Mouse (Mus musculus): ENCODE measurements around the gene Frmd5. TPM values are rescaled to one million over a fixed set of nuclear protein-coding genes. Genes with fewer than 3 reads are reported as not detected.

The Frmd5 gene
- total RNA-seq, 2 experiments from 2014 or later: 0.83 to 0.91 TPM

- DNase-seq (ENCODE audit: low spot score in 2 of 2): no peak
Measured at GRCm38 (mm10) chr2:121621262-121622163, 185.4 kb downstream of the Frmd5 start.

- no peak for DNase-seq (ENCODE audit: low spot score in 2 of 2)
Measured at GRCm38 (mm10) chr2:121620582-121621261, 186.2 kb downstream of the Frmd5 start.

GRCm38 (mm10) chr2:121615199-121615559 lies 191.7 kb downstream of the Frmd5 start:
- no peak for DNase-seq (ENCODE audit: low spot score in 2 of 2)

DNA sequence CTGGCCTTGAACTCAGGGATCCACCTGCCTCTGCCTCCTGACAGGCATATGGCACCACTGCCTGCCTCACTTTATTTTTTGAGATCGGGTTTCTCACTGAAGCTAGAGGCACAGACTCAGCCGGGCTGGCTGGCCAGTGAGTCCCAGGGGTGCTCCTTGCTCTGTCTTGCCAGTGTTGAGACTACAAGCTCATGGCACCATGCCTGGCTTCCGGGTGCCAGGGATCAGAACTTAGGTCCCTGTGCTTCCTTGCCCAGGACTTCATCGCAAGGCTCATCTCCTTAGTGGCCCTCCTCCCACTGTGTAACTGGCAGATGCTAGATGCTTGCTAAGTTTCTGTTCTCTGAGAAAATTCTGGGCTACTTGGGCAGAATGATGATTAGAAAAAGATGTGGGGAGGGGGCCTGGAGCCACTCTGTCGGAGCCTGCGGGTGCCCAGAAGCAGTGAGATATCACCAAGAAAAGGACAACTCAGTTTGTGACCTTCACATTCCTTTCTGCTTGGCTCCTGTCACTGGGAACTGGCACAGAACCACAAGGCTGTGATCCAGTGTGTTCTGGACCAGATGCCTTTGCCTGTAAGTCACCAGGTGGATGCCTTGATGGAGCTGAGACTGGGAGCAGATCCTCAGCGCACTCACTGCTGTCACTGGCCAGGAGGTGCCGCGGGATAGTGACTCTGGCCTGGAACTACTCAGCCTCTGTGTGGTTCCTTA lies 192.2 kb downstream of the Frmd5 start:
- DNase-seq (ENCODE audit: low spot score in 2 of 2): no peak

DNA sequence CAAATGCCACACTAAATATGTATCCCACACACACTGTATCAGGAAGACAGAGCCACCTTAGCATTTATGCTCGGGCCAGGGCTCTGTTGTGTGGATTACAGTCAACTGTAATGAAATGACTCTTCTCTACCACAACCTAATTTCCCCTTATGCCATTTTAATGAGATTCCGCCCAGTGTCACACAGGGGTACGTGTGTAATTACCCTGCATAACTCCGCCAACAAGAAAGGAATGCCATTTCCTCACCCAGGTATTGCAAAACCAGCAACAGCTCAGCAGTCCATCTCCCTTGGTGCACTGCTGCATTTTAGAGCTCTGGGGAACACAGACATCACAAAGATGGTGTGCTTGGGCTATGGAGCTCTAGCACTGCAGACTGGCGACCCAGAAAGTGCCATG lies 194.8 kb downstream of the Frmd5 start:
- DNase-seq (ENCODE audit: low spot score in 2 of 2): no peak

DNA sequence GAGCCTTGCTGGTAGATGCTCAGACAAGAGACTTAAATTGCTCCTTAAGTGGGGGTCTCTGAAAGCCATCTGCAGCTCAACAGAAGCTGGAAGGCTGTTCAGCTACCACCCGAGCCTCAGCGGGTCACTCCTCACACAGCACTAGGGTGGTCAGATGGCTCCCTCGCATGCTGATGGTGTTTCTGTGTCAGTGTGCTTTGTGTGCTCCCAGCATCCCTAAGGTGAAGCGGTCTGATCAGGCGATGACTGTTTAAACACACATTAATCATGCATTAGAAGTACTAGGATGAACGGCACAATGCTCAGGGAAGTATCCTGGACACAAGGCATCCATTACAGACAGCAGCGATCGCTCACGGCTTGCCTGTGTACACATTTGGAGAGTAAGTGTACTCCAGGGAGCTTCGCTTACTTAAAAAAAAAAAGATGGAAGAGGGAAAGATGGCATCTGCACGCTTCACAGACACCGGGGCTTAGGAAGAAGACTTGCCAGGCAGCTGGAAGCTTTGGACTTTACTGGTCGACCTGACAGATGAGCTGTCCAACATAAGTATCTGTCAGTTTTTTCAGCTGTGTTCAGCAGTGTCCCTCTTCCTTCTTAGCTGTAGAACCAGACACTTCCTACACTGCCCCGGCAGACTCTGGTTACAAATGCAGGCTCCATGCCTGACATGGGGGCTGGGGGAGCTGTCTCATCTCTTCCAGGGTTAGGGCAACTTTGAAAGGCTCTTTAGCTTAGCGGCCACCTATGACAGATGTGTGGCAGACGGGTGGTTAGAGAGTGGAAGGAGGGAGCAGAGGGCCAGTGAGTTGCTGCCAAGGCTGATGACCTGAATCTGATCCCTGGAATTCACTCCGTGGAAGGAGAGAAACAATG lies 196.6 kb downstream of the Frmd5 start:
- no peak for DNase-seq (ENCODE audit: low spot score in 2 of 2)

DNA sequence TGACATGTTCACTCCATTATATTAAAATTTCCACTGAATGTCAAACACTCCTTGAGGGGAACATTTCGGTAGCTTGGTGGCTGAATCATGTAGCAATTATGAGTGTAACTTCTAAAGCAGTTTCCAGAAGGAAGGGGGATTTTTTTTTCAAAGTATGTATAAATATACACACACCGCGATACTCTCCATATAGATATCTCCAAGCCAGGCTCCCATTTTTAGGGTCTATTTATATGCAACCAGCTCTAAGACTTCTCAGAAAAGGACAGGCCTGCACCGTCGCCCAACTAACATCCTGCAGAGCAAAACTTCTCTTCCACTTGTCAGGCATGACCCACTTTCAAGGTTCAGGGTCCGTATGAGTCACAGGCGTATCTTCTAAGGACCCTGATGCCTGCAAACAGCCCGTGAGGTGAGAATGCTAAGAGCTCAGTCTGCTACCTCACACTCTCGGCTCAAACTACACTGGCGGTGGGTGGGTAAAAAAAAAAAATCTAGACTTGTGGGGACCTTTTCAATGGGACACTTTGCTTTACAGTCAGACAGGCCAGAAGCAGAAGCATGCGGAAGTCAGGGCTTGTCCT lies 197.7 kb downstream of the Frmd5 start:
- DNase-seq (ENCODE audit: low spot score in 2 of 2): no peak

- no peak for DNase-seq (ENCODE audit: low spot score in 2 of 2)
Measured at GRCm38 (mm10) chr2:121602397-121602796, 204.5 kb downstream of the Frmd5 start.

DNA sequence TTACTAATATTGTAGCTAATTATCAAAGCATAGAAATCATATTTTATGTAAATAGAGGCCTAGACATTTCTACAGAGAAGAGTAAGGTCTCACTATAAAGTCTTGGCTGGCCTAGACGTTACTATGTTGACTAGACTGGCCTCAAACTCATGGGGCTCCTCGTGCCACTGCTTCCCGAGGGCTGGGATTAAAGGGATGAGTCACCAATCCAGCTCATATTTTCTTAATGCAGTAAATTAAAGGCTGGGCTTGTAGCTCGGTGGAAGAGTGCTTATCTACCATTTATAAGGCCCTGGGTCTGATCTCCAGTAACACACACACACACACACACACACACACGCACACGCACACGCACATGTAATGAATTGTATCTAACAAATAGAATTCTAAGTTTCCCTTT lies 205.3 kb downstream of the Frmd5 start:
- no peak for DNase-seq (ENCODE audit: low spot score in 2 of 2)

DNA sequence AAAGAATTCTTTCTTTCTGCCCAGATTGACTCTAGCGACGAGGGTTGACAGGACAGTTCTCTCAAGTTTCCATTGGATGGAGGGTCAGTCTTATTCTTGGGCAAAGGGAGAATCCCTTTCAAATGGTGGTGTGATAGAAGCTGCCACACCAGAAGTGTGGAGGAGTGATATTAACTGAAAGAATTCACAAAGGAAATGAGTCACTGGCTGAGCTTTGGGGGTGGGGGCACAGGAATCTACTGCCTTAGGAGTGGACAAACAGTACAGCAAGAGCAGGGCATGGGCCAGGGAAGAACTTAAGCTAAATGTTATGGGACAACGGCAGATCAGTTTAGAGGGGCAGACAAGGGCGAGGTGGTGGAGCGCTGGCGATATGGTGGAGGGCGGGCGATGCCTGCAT lies 206.2 kb downstream of the Frmd5 start:
- DNase-seq (ENCODE audit: low spot score in 2 of 2): no peak

GRCm38 (mm10) chr2:121598249-121598648 lies 208.6 kb downstream of the Frmd5 start:
- no peak for DNase-seq (ENCODE audit: low spot score in 2 of 2)

DNA sequence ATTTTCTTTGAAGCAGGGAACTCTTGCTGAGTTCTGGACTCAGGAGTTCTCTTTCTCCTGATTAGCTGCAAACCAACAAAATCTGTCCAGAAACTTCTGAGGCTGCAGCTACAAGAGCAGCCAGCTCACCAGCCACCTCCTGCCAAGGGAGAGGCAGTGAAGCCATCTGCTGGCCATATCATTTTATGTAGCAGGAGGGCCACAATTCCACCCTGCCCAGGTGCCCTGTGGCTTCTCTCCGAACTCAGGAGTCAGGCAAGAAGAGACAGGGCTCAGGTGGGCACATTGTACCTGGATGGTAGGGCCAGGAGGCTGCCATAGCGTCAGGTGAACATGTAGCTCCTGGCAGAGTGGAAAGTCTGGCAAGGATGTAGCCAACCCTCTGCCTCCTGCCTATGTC lies 210.3 kb downstream of the Frmd5 start:
- DNase-seq (ENCODE audit: low spot score in 2 of 2): no peak

- no peak for DNase-seq (ENCODE audit: low spot score in 2 of 2)
Measured at GRCm38 (mm10) chr2:121594660-121595291, 212.1 kb downstream of the Frmd5 start.

GRCm38 (mm10) chr2:121594131-121594530 lies 212.8 kb downstream of the Frmd5 start:
- DNase-seq (ENCODE audit: low spot score in 2 of 2): no peak

DNA sequence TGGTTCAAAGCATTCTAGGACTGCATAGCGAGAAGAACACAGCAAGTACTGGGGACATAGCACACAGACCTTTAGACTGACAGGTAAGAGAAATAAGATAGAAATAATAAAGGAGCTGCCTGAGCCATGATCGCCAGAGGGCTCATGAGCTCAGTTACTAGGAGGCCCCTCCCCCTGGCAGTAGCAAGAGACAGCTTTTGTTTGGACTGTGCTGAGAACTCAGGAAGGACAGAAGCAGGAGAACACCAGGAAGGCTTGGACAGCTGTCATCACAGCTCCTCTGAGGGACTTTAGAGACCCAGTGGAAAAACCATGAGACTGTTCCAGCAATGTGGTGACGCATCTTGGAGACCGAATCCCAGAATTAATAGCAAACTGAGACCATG lies 218.6 kb downstream of the Frmd5 start:
- no peak for DNase-seq (ENCODE audit: low spot score in 2 of 2)

DNA sequence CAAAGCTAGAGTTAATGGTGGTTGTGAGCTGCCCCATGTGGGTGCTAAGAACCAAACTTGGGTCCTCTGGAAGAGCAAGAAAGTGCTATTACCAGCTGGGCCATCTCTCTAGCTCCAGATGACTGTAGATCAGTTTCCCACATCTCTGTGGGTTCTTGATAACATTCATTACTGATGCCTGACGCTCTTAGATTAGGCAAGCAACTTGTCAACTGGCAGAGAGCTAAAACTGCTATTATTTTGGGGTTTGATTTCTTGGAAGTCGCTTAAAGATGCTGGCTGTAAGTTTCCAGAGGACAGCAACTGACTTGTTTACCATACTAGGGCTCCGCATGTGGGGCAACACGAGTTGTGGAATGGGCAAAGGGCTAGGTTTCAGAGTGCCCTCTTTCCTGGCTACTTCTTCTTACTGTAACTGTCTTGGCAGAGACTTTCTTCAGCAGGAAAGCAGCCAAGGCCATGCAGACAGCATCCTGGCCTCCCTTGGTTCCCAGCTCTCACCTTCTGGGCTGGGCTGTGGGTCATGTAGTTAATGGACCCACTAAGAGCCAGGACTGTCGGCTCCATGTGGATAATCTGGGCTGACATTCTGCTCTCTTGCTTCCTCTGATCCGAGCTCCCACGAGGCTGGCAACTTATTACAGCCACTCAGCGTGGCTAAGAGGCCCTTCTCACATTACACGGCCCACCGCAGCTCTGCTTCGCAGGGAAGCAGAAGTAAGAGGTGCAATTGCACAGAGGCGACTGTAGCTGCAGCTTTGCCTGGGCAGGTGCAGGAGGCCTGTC lies 219.2 kb downstream of the Frmd5 start:
- no peak for DNase-seq (ENCODE audit: low spot score in 2 of 2)

- DNase-seq (ENCODE audit: low spot score in 2 of 2): no peak
Measured at GRCm38 (mm10) chr2:121584705-121585104, 222.2 kb downstream of the Frmd5 start.

- no peak for DNase-seq (ENCODE audit: low spot score in 2 of 2)
Measured at GRCm38 (mm10) chr2:121583468-121584116, 223.3 kb downstream of the Frmd5 start.
